Mouse (Mus musculus): ENCODE data around the gene Rnf181. TPM values are rescaled to one million over a fixed set of nuclear protein-coding genes. Genes with fewer than 3 reads are reported as not detected.

The Rnf181 gene
- polyA plus RNA-seq, 1 experiment from 2014 or later, result 149 TPM

DNA sequence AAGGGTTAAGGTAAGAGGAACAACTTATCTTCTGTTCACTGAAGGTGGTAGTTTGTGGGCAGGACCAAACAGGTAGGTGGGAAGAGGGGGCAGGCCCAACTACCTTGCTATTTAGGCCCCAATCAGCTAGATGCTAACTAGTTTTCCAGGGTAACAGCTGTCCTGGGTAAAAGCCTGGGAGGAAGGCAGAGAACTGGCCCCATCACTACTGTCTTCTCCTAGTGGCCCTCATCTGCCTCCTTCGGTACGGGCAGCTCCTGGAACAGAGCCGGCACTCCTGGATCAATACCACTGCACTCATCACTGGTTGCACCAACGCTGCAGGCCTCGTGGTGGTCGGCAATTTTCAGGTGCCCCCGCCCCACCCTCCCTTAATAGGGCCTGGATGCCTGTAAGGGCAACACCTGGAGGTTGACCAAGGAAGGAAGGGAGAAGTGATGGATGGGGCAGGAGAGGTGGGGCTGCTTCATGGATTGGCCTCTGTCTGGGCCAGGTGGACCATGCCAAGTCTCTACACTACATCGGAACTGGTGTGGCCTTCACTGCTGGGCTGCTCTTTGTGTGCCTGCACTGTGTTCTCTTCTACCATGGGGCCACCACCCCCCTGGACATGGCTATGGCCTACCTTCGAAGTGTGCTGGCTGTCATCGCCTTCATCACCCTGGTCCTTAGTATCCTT, 8.5 kb downstream of the Rnf181 start:
- Histone ChIP-seq H3K9ac (ENCODE audit: low read length) (no peak overlapping the region; the same call in 1 of the 2 replicates), H3K27me3 (ENCODE audit: control insufficient read depth, insufficient read depth, low read depth, low read length) (no peaks in the 10 kb centered on the region), H3K27ac (ENCODE audit: low read length) (no peak overlapping the region), H3K4me1 (replicated peaks; ENCODE audit: control insufficient read depth, insufficient read depth, low read length) (peaks cover 44% of the 10 kb centered on the region), H3K4me2 (ENCODE audit: low read depth, low read length) (no peak overlapping the region), H3K9me3 (ENCODE audit: control insufficient read depth, low read length) (no peaks in the 10 kb centered on the region), H3K4me3 (ENCODE audit: low read length) (no peak overlapping the region), H3K36me3 (ENCODE audit: control insufficient read depth, insufficient read depth, low read length) (peaks cover 9% of the 10 kb centered on the region; the same call in 1 of the 2 replicates)
- 89% methylated on average over 10 of the region's 10 CpGs for WGBS
- no peak for ATAC-seq (ENCODE audit: low read depth)

DNA sequence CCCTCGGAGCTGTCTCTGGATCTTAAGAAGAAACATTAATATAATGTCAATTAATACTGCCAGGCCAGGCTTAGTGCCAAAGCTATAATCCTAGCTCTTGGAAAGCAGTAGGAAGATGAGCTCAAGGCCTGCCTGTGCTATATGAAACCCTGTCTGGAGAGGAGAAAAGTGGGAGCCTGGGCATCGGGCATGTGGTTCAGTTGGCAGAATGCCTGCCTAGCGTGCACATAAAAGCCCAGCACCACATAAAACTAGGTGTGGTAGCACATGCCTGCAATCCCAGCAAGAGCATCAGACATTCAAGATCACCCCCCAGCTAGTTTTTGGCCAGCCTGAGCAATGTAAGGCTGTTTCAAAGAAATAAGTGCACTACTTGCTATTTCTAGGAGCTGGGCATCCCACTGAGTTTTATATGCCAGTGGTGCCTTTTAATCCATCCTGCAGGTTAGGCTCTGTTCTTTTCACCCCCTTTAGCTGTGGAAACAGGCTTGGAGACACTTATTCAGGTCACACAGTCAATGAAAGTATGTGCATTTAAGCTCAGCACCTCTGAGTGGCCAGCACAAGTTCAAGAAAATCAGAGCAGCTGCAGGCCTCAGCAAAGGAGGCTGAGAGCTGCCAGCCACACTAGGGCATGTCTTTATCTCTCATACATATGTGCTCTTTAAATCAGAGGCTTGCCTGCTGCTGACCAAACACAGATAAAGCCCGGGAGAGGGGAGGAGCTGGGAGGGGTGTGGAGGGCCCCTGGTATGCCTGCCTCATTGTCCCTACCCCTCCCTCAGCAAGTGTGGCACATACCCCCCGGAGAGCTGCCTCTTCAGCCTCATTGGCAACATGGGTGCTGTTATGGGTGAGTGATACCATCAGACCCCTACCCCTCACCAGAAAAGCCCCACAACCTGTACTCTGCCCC, 9.3 kb downstream of the Rnf181 start:
- H3K4me1 ChIP-seq (replicated peaks; ENCODE audit: control insufficient read depth, insufficient read depth, low read length), result peaks cover 42% of the 10 kb centered on the region
- no peak overlapping the region for H3K4me2 ChIP-seq (ENCODE audit: low read depth, low read length)
- H3K9ac ChIP-seq (ENCODE audit: low read length), result 0 out of 2 replicates have a peak overlapping the region, but pooled peaks have one; percentile 7
- H3K4me3 ChIP-seq (ENCODE audit: low read length), result no peak overlapping the region
- no peak overlapping the region for H3K27ac ChIP-seq (ENCODE audit: low read length)
- H3K27me3 ChIP-seq (ENCODE audit: control insufficient read depth, insufficient read depth, low read depth, low read length), result no peaks in the 10 kb centered on the region
- peaks cover 9% of the 10 kb centered on the region; the same call in 1 of the 2 replicates for H3K36me3 ChIP-seq (ENCODE audit: control insufficient read depth, insufficient read depth, low read length)
- no peak for ATAC-seq (ENCODE audit: low read depth)
- 56% methylated on average over 5 of the region's 5 CpGs for WGBS
- H3K9me3 ChIP-seq (ENCODE audit: control insufficient read depth, low read length), result no peaks in the 10 kb centered on the region

DNA sequence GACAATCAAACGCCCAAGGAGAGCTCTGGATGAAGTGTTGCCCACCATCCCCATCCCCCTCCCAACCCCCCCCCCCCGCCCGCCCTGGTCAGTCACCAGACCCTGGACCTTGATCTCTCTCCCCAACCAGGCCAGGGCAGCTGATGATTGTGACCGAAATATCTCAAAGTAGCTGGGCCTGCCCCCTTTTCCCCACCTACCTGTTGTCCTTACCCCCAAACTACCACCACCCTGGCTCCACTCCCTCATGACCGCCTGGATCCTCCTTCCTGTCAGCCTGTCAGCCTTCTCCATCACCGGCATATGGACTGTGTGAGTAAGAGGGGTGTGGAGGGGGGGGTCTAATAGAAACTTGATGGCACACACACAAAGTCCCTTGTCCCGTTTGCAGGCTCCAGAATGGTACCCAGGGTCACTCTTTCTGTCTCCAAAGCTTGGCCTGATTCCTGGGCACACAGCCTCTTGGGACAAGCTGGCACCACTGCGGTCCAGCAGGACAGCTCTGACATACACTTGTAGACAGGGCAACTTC, 10.7 kb downstream of the Rnf181 start:
- Histone ChIP-seq H3K4me3 (ENCODE audit: low read length) (peak overlapping the region; percentile 62), H3K27me3 (ENCODE audit: control insufficient read depth, insufficient read depth, low read depth, low read length) (no peaks in the 10 kb centered on the region), H3K36me3 (ENCODE audit: control insufficient read depth, insufficient read depth, low read length) (peaks cover 9% of the 10 kb centered on the region; the same call in 1 of the 2 replicates), H3K4me1 (replicated peaks; ENCODE audit: control insufficient read depth, insufficient read depth, low read length) (peaks cover 38% of the 10 kb centered on the region), H3K4me2 (ENCODE audit: low read depth, low read length) (peak overlapping the region; percentile 93), H3K9ac (ENCODE audit: low read length) (peak overlapping the region; percentile 74), H3K27ac (ENCODE audit: low read length) (0 out of 2 replicates have a peak overlapping the region, but pooled peaks have one; percentile 18), H3K9me3 (ENCODE audit: control insufficient read depth, low read length) (no peaks in the 10 kb centered on the region)
- 0 out of 2 replicates have a peak, but pooled peaks have one; percentile 0 for ATAC-seq (ENCODE audit: low read depth)
- WGBS, result 40% methylated on average over 8 of the region's 8 CpGs

DNA sequence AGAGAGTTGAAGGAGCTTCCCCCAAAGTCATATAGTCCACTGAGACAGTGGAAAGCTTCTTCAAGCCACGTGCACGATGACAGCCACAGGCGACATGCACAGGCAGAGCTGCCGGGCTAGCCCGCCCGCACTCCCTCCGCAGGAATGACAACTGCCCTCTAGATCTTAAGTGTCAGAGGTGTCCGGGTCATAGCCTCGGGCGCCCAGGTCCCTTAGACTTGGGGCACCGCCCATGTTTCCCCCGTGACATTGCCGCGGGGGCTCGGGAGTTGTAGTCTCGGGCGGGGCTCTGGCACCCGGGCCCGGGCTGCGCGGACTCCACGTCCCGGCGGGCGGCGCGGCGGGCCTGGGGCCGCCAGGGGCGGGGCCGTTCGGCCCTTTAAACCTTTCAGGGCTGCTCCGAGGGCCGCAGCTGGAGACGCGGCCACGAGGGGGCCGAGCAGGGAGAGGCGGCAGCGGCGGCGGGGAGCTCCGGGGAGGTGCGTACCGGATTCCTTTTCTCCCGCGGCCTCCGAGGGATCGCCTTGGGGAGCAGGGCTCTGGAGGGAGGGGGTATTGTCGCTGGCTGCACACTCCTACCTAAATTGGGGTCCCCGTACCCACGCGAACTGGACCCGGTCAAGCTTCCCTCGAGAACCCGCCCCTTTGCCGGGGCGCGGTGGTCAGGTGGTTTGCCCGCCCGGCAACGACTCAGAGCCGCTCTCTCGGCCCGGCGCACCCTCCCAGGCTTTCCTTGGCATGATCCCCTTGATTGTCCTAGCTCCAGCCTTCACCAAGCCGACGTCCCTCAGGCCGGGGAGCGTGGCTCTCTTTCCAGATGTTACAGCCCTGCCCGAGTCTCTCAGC, 11.5 kb downstream of the Rnf181 start, which contains the start of gene Tmem150a:
Gene Tmem150a (plus strand): TSS at position 382 of the 846 bp plus-strand sequence.
- ATAC-seq (ENCODE audit: low read depth), result peak; percentile 91
- Histone ChIP-seq H3K36me3 (ENCODE audit: control insufficient read depth, insufficient read depth, low read length) (peaks cover 9% of the 10 kb centered on the region; the same call in 1 of the 2 replicates), H3K4me3 (ENCODE audit: low read length) (peak within 1 kb of the TSS; percentile 62), H3K27me3 (ENCODE audit: control insufficient read depth, insufficient read depth, low read depth, low read length) (no peaks in the 10 kb centered on the region), H3K27ac (ENCODE audit: low read length) (peak within 1 kb of the TSS; percentile 88; the same call in 1 of the 2 replicates), H3K9me3 (ENCODE audit: control insufficient read depth, low read length) (no peaks in the 10 kb centered on the region), H3K4me1 (replicated peaks; ENCODE audit: control insufficient read depth, insufficient read depth, low read length) (peaks cover 31% of the 10 kb centered on the region), H3K9ac (ENCODE audit: low read length) (peak within 1 kb of the TSS; percentile 74), H3K4me2 (ENCODE audit: low read depth, low read length) (peak within 1 kb of the TSS; percentile 93)
- under 1% methylated on average over 67 of the region's 71 CpGs for WGBS

DNA sequence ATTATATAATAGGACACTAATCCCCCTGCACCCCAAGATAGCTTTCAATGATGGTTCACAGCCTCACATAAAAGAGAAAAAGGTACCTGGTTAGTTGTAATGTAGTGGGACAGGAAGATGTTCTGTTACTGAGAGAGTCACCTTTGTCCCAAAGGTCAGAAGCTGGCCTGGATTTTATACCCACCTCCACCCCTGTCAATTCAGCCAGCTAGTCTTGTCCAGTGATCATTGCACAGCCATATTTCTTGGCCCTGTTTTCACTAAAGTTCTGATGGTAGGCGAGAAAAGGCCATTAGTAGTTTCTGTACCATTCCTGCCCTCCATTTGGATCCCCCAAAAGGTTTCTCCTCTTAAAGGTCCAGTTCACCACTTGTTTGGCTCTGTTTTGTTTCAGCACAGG, 12.7 kb downstream of the Rnf181 start:
- Histone ChIP-seq H3K4me1 (replicated peaks; ENCODE audit: control insufficient read depth, insufficient read depth, low read length) (peaks cover 30% of the 10 kb centered on the region), H3K4me3 (ENCODE audit: low read length) (no peak overlapping the region), H3K9ac (ENCODE audit: low read length) (no peak overlapping the region), H3K27me3 (ENCODE audit: control insufficient read depth, insufficient read depth, low read depth, low read length) (no peaks in the 10 kb centered on the region), H3K27ac (ENCODE audit: low read length) (peak overlapping the region; percentile 88), H3K9me3 (ENCODE audit: control insufficient read depth, low read length) (no peaks in the 10 kb centered on the region), H3K4me2 (ENCODE audit: low read depth, low read length) (no peak overlapping the region), H3K36me3 (ENCODE audit: control insufficient read depth, insufficient read depth, low read length) (peaks cover 8% of the 10 kb centered on the region)
- WGBS, result 71% methylated on average over 1 of the region's 1 CpGs
- ATAC-seq (ENCODE audit: low read depth), result no peak

DNA sequence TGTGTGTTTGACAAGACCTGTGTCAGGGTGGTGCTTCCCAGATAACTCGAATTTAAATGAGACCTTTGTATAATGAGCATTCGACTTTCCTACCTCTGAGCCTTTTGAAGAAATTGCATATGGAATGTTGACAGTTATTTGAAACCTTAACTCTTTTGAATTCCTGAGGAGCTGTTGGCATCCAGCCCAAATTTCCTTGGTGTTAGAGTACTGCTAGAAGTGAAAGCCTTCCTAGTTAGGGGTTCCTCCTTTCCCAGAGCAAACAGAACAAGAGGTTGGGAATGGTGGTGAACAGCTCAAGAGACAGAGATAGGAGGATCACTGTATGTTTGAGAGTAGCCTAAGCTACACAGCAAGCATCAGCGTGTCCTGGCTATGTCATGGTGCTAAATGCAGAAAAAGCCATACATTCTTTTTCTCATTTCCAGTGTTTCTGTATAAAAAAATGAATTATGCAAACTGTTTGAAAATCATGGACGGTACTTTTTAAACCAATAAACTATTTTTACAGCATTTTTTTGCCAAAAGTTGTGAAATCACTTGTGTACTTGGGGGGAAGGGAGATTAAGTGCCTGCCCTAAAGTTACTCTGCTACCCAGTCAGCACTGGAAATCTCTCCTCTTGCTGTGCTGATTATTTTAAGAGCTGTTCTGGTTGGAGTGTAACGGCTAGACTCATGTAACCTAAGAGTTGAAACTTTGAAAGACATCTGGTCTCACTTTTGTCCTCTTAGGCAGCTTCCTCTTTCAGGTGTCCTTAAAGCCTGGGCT, 13.9 kb downstream of the Rnf181 start:
- peak overlapping the region; percentile 18 for H3K4me2 ChIP-seq (ENCODE audit: low read depth, low read length)
- peaks cover 42% of the 10 kb centered on the region for H3K4me1 ChIP-seq (replicated peaks; ENCODE audit: control insufficient read depth, insufficient read depth, low read length)
- peak; percentile 23; the same call in 1 of the 2 replicates for ATAC-seq (ENCODE audit: low read depth)

DNA sequence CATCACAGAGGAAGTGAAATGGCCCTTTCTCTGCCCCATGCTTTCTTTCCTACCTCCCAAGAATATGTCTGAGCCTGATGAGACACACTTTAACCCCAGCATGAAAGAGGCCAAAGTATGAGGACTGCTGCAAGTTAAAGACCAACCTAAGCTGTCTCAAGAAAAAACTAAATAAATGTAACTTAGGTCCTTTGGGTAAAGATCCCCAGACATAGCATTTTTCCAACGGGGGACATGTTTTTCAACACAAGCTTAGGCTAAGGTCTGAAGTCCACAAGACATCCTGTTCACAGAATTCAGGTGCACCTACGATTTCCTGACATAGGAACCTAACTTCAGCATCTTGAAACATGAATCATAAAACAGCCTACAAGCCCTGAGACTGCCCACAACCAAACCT, 16.5 kb downstream of the Rnf181 start:
- WGBS, result 85% methylated on average over 2 of the region's 2 CpGs

More for the DNA sequence above, 13.9 kb downstream of the Rnf181 start:
- H3K27me3 ChIP-seq (ENCODE audit: control insufficient read depth, insufficient read depth, low read depth, low read length), result no peaks in the 10 kb centered on the region
- H3K9me3 ChIP-seq (ENCODE audit: control insufficient read depth, low read length), result no peaks in the 10 kb centered on the region
- 37% methylated on average over 5 of the region's 5 CpGs for WGBS
- no peak overlapping the region for H3K4me3 ChIP-seq (ENCODE audit: low read length)
- H3K36me3 ChIP-seq (ENCODE audit: control insufficient read depth, insufficient read depth, low read length), result peaks cover 6% of the 10 kb centered on the region; the same call in 1 of the 2 replicates
- H3K9ac ChIP-seq (ENCODE audit: low read length), result no peak overlapping the region
- peak overlapping the region; percentile 88 for H3K27ac ChIP-seq (ENCODE audit: low read length)

DNA sequence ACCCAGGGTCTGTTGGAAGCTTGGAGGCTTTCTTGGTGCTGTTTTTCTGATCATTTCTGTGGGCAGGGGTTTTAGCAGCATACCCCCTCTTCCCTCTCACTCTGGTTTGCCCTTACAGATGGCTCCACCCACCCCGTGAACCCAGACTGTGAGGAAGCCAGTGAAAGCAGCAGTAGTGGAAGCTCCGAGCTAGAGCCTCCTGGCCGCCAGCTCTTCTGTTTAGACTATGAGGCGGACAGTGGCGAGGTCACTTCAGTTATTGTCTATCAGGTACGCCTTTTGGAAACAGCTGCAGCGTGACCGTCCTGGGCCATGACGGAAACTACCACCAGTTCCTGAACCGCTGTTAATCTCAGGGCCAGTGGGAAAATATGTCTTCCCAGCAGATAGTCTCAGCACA, 18.3 kb downstream of the Rnf181 start:
- H3K4me1 ChIP-seq (replicated peaks; ENCODE audit: control insufficient read depth, insufficient read depth, low read length), result peaks cover 34% of the 10 kb centered on the region
- peak overlapping the region; percentile 79 for H3K4me2 ChIP-seq (ENCODE audit: low read depth, low read length)
- 61% methylated on average over 10 of the region's 10 CpGs for WGBS
- peak overlapping the region; percentile 93 for H3K9ac ChIP-seq (ENCODE audit: low read length)
- H3K36me3 ChIP-seq (ENCODE audit: control insufficient read depth, insufficient read depth, low read length), result peaks cover 6% of the 10 kb centered on the region; the same call in 1 of the 2 replicates
- no peaks in the 10 kb centered on the region for H3K9me3 ChIP-seq (ENCODE audit: control insufficient read depth, low read length)
- ATAC-seq (ENCODE audit: low read depth), result no peak
- no peak overlapping the region for H3K27ac ChIP-seq (ENCODE audit: low read length)
- peak overlapping the region; percentile 80 for H3K4me3 ChIP-seq (ENCODE audit: low read length)
- no peaks in the 10 kb centered on the region for H3K27me3 ChIP-seq (ENCODE audit: control insufficient read depth, insufficient read depth, low read depth, low read length)

More for the DNA sequence above, 16.5 kb downstream of the Rnf181 start:
- no peak overlapping the region for H3K4me2 ChIP-seq (ENCODE audit: low read depth, low read length)
- H3K4me3 ChIP-seq (ENCODE audit: low read length), result no peak overlapping the region
- no peaks in the 10 kb centered on the region for H3K9me3 ChIP-seq (ENCODE audit: control insufficient read depth, low read length)
- peaks cover 36% of the 10 kb centered on the region for H3K4me1 ChIP-seq (replicated peaks; ENCODE audit: control insufficient read depth, insufficient read depth, low read length)
- no peak overlapping the region for H3K9ac ChIP-seq (ENCODE audit: low read length)
- H3K27me3 ChIP-seq (ENCODE audit: control insufficient read depth, insufficient read depth, low read depth, low read length), result no peaks in the 10 kb centered on the region
- no peak overlapping the region for H3K27ac ChIP-seq (ENCODE audit: low read length)
- ATAC-seq (ENCODE audit: low read depth), result no peak
- peaks cover 6% of the 10 kb centered on the region; the same call in 1 of the 2 replicates for H3K36me3 ChIP-seq (ENCODE audit: control insufficient read depth, insufficient read depth, low read length)
